Mouse (Mus musculus) ovary, adult 18-20 months (tissue): ENCODE data around the gene Cfdp1.

Experiments used
- DNase-seq: peaks from one replicate; pipeline ENCODE4 v3.0.0; 2022; ENCODE audit warnings: low spot score, mixed read lengths

Cfdp1 gene

DNA sequence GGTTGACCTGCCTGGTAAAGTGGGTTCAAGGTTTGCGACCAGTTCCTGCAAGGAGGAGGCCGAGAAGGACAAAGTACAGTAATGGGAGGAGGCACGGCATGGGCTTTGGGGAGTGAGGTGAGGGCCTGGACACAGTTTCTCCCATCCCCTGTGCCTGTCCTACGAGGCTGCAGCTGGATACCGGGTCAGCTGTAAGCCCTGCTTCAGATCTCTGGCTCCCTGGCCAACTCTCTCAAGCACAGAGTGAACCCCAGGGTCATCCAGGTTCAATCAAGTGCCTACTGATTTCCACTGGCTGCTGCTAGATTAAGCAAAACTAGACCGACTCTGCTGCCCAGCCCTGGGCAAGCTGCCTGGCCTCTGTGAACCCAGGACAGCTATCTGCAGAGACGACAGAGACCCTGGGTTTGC, 113.8 kb downstream of the Cfdp1 start:
- no peak for DNase-seq

DNA sequence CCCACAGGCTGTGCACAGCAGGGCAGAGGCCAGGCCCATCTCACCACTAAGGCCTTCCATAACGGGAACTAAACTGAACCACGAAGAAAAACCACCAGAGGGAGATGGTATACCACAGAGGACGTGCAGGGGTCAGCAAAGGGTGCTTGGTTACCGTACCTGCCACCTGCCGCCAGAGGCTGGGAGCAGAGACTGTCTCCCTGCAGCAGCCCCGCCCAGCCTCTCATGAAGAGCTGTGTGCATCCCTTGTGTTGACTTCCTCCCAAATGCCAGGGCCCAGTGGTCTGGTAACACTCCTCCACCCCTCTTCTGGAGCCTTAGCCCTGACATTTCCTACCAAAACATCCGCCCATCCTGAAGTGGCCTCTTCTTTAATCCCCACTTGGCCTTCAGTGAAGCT, 114.5 kb downstream of the Cfdp1 start:
- no peak for DNase-seq

DNA sequence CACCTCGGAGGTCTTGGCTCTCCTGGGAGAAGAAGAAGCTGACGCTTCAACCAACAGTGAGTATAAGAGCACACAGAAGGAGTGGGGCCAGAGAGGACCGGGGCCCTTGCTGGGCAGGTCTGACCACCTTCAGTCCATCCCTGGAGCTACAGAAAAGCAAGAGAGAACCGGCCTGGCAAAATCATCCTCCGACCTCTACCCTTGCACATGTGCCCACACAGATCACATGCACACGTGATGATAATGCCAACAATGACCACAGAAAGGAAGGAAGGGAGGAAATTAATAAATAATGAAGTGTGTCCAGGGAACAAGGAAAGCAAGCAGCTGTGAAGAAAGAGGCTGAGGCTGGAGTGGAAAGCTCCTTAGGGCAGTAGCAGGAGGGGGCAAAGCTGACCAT, 115.2 kb downstream of the Cfdp1 start:
- no peak for DNase-seq

DNA sequence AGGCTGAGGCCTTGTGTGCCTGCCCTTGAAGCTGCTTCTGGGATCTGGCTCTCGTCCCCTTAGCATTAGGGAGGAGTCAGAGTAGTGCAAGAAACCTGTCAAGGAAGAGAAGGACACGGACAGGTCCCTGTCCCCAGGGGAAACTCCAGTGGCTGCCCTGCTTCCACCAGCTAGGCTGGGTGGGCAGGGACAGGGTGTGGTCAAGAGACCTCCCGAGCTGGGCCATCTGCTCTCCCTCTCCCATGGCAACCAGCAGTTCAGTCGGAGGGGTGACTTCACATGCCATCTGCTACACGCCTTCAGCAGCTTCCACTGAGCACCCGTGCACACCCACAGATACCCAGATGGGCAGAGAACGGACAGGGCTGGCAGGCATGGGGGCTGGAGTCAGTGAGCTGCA, 117.8 kb downstream of the Cfdp1 start:
- DNase-seq = no peak

DNA sequence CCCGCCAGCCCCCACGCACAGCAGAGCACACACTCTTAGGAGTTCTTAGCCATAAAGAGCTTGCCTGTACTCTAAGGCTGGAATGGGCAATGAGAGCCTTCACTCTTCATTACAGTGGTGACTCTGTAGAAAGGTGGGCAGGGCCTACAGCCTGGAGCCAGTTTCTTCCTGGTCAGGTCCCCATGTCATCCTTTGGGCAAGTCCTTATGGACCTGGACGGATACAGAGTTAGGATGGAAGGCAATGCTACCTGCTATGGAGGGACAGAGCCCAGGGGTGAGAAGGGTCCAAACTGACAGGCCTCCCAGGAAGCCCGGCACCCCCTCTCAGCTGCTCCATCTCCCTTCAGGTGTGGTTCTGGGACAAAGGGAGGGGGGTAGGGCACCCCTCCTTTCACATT, 118.3 kb downstream of the Cfdp1 start:
- no peak for DNase-seq

DNA sequence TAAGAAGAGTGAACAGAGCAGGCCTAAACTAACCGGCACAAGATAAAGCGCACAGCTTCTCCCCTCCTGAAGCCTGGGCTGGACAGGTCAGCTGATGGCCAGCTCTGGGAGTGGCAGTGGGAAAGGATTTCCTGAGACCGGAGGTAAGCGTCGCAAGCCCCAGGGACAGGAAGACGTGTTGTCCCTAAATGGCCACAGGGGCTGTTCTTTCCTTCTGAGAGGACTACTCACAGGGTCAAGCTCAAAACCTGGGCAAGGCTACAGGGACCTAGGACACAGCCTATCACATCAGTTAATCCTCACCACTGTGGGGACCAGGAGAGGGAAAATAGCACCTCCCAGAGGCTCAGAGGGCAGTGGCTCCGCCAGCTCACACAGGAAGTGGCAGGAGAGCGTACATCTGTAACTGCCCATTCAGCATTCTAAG, 118.7 kb downstream of the Cfdp1 start:
- DNase-seq = no peak

DNA sequence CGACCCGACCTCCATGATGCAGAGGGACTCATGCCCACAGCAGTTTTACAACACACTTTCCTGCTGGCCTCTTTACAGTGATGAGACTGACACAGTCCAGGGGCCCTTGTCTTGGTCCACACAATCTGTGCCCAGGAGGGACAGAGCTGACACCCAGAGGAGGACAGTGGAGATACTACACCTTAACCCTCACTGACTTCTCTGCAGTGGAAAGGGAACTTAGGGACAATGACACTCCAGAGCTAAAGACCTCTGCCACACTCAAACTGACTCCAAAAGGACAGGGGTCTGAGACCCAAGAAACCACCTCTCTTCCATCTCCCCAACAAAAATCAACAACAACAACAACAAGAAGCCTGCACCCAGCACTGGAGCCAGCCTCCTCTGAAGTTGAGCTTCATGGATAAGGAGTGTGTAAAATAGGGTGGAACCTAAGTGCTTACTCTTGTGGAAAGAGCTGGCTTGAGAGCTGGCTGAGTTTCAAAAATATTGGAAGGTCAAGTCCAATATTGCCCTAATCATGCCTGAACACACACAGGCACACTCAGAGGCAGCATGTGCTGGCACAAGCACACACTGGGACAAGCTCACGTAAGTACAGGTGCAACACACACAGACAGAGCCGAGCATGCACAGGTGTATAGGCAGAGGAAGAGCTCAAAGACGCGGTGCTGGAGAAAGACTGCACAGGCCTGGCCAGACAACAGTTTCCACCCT, 119.7 kb downstream of the Cfdp1 start:
- DNase-seq = no peak

DNA sequence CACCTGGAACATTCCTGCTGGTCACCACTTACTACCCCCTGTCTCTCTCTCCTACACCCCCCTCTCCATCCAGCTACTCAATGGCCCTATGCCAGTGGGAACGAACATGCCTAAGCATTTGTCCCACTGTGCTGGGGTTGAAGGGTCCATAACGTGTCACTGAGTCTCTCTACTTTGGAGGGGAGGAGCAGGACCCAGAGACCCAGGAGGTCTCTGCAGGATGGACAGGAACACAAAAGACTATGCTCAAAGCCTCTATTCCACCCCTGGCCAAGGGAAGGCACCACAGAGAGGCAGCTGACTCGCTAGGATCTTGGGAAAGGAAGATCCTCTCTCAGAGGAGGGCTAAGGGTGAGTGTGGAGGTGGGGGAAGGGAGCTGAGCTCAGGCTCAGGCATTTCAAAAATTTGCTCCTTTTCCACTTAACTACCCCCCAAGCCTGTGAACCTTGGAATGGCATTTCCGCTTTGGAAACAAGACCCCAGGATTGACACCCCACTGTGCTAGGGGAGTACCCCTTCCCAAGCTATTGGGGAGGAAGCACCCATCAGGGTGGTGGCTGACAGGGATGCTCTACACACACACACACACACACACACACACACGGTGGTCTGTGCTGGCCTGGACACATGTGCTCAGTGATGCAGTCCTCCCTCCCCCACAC, 120.4 kb downstream of the Cfdp1 start:
- DNase-seq = peak; percentile 2

DNA sequence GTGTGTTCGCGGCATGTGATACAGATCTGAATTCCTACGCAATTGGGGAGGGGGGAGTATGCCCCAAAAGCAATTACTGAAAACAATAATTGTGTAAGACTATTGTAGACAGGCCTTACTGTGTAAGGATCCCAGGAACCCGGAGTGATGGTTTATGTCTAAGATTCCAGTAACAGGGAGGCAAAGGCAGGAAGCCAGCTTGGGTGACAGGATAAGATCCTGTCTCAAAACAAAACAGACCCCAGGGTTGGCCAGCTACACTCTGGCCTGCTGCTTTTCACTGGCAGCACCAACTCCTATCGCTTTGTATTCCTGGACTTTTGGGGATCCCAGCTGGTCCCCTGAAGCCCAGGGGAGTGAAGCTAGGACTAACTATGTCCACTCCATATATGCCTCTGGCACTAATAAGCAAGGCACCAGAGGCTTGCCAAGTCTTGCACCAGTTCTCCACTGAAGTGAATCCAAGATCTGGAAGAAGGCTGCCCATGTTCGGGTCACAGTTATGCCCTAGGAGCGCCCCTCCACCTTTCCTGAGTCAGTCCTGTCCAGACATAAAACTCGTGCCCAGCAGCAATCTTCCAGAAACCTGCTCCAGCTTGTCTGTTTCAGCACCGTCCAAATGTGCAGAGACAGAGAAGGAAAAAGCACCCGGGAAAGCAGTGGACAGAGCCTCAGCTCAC, 121.5 kb downstream of the Cfdp1 start:
- DNase-seq = no peak

DNA sequence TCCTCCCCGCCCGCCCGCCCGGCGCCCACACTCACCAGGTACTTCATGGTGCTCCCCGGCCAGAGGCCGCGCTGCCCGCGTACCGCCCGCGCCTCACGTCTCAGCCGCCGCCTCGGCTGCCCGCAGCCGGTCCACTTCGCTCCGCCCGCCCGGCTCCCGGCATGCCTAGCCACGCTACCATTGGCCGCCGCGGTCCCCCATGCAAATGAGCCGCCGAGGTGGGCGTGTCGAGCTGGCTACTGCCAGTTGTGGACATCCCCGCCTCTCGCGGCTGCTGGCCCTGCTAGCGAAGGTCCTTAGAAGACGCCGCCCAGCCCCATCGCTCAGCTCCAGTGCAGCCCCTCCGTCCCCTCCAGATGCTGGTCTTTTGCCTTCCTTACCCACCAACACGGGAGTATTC, 122.1 kb downstream of the Cfdp1 start:
- peak; percentile 96 for DNase-seq

DNA sequence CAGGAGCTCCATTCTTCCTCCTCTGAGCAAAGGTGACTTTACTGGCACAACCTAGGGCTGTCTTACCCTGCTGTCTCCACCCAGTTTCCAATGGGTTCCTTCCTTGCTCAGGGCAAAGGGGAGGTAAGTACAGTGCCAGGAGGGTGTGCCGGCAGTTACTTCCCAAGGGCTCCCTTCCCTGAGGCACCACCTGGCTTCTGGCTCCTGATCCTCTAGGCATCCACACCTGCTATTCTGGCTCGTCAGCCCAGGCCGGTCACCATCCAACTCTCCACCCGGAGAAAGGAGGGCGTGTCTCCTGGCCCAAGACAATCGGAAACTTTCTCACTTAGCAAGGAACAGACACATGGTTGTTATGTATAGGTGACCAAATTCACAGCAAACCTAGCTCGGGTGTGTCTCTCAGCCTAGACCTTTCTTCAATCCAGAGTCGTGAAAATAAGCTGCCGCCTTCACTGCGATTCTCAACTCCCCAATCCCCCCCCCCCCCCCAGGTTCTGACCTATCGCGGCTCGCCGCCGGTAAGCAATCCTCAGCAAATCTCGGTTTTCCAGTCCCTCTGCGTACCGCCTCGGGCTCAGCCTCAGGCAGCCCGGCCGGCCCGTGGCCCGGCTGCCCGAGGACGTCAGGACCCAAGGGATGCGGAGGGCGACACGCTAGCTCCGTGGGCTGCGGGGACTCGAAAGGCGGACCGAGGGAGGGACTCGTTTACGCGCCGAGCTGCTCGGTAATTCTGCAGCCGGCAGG, 122.7 kb downstream of the Cfdp1 start:
- no peak for DNase-seq

DNA sequence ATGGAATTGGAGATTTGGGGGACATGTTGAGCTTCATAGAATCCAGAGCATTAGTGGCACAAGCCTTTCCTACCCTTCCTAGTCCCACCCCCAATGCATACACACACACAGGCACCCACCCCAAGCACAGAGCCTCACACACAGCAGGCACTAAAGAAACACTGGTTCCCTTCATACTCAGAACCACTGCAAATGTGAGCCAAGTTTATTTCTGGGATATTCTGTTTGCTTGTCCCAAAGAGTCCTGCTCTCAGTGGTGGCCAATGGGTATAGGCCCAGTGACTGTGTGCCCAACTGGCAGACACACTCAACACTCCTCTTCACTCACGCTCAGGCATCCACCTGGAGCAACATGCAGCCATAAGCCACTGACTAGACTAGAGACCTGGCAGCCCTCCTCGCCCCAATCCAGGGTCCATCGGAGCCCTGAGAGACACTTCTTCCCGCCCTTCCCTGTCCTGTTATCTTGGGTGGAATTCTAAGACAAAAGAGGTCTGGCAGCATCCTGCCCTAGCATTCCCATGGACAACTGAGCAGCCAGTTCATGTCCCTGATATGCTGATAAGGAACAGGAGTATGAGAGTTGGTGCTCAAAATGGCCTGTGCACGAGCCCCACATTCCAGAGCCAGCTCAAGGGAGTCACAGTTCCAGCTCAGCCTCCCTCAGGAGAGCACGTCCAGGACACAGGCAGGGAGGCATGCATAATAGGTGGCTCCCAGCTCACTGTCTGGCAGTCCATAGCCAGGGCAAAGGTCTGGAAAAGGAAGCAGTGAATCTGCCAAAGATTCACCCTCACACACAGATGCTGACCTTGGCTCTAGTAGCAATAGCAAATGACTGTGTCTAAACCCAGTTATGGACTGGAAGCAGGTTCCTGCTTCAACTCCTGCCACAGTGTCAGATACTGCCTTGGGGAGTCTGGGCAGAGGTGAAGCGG, 124.6 kb downstream of the Cfdp1 start:
- no peak for DNase-seq

DNA sequence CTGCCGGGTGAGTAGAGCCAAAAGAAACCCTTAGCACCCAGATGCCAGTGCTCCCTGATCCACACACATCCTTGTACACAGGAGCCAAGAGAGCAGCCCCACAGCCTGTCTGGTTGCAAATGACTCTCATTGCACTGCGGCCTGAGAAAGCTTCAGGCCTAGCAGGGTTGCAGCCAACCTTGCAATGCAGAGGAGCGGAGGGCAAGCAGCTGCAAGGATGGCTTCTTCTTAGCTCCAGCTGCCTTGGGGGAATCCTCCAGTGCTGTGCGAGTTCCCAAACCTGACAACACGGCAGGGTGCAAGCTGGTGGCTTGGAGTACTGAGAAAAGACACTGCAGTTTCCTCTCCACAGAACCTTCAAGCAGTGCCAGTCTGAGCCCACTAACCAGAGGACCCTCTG, 125.6 kb downstream of the Cfdp1 start:
- no peak for DNase-seq

DNA sequence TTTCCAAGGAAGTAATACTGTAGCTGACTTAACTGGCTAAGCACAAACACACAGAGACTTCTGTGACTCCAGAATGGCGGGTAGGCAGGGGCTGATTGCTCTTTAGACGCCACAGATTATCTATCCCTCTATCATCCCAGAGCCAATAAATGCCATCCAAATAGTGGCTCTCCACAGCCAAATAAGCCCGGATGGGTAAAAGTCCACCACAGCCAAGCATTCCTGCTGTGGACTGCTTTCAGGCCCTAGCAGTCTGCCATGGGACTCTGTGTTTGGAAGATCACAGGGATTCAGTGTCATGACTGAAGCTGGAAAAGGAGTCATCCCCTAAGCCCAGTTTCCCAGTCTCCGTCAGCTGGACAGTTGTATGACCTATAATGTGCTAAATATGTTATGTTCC, 126.5 kb downstream of the Cfdp1 start:
- no peak for DNase-seq

DNA sequence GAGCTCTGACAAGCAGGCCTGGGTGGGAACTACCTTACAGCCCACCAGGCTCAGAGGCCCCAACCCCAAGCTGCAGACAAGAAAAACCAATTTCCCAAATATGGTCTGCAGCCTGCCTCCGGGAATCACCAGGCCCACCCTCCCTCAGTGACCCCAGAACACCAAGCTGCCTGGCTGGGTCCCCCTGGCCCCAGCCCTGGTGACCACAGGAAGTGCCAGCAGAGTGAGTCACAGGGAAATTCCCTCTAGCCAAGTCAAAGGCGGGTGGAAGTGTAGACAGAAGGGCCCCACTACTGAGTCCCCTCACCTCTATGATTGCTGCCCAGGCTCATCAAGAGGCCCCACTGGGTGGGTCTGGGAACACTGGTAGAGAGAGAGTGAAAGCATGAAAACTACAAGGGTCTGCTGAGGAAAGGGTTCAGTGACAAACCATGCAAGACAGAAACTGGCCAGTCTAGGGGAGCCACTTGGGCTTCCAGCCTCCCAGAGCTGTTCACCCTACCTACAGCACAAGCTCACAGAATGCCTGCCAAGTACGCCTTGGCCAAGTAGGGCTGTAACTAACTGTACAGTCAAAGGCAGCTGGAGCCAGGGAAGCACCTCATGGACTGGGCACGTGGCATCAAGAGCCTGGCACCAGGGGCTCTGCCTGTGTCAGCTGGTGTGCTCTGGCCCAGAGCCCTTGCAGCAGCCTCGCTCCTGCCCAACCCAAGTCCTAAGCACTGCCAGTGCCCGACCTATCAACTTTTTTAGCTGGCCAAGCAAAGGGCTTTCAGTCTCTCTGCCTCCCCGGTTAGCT, 127.8 kb downstream of the Cfdp1 start:
- peak; percentile 77 for DNase-seq

DNA sequence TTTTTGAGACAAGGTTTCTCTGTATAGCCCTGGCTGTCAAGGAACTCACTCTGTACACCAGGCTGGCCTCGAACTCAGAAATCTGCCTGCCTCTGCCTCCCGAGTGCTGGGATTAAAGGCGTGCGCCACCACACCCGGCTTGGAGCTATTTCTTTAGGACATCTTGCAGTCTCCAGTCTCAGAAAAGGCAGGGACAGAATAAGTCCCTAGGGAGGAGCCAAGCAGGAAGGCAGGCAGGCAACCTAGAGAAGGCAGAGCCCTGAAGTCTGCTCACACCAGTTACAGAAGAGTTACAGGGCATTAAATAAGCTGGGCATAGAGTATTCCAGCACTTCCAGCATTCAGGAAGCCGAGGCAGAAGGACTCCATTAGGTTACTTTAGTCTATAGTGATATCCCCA, 128.8 kb downstream of the Cfdp1 start:
- DNase-seq = no peak

DNA sequence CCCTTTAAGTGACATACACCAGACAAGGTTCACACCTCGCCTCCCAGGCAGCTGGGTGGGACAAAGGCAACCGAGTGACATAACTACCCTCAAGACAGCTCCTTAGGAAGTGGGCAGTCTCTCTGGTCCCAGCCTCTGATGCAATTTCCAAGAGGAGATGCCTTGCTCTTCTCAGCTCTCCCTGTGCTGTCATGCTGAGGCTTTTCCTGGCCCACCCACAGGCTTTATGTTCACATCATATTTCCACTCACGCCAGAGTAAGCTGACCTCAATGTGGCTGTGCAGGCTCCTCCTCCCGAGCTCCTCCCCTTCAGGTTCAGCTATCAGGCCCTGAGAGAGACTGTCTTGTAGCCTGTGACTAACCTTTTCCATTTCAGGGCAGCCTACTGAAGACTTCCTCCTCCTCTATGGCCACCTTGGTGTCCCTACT, 134.0 kb downstream of the Cfdp1 start:
- DNase-seq = no peak

DNA sequence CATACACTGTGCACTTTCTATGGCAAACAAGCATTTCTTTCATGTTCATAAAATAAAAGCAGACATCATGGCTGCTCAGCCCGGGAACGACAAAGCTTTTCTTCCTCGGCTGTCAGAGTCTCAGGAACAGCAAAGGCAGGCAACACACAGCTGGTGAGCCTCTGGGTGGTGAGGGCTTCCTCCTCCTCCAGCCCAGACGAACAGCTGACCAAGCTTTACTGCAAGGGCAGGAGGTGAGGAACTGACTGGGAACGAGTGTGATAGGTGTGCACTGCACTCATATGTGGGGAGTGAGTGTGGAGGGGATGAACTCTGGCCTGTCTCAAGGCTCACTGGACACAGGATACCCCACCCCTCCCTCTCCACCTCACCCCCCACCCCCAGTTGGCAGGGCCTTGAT, 135.2 kb downstream of the Cfdp1 start:
- no peak for DNase-seq
